Comparison of ENCODE assay signal across 9 mouse cellular contexts in the genomic region with DNA sequence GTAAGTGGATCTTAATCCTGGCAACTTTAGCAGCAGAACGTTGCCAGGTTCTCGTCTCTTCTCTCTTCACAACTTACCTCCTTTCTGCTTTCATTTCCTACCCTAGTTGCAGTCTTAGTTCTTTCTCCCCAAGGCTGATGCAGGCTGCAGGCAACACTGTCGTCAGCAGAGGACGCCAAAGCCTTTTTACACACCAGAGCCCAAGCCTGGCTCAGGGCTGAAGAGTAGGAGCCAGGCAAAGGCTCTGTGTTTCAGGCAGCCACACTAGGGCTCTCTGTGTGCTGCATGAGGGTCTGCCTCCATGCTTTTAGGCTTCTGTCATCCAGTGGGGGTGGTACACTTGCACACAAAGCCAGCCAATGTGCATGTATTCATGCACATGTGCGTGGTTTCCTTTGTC. TPM values are rescaled to one million over a fixed set of nuclear protein-coding genes. Genes with fewer than 3 reads are reported as not detected.
A peak's percentile ranks its signal among the peaks of the same experiment; 100 is the strongest.
DNase-seq lines count a peak whose midpoint lies in the region; ATAC-seq and TF ChIP-seq lines count a peak whose summit lies in the region.
"Had no signal": no experiment of that assay in that cellular context is flagged by ENCODE, and none has a peak within 500 bp of the region (broad histone marks: within the 10 kb centered on the region; RNA-seq: fewer than 3 reads in every experiment).

No protein-coding gene starts in this region.

- no peak overlapping the region for H3K4me2 ChIP-seq in hindbrain, embryonic 15.5 days

- H3K4me3 ChIP-seq in ES-E14 (ENCODE audit: insufficient read depth in 1 of 2, low read depth in 1 of 2, low read length in 2 of 2, poor library complexity in 1 of 2, severe bottlenecking in 1 of 2) = no peak overlapping the region
- H3K4me3 ChIP-seq in hindbrain, embryonic 15.5 days = no peak overlapping the region

- intact Hi-C loops in heart, postnatal 10 days (cut with DNase I) = loop anchor here (1.0 to 10.0 kb wide), 3 partner anchors 41 to 205 kb away; a partner anchor contains a TSS

- H3K9me3 ChIP-seq in ES-E14 (ENCODE audit: control insufficient read depth, insufficient read depth, low read depth, low read length) = peaks cover 2% of the 10 kb centered on the region; the same call in 1 of the 2 replicates
- no peaks in the 10 kb centered on the region for H3K9me3 ChIP-seq in hindbrain, embryonic 15.5 days

- peak; percentile 59 to 70 for DNase-seq in heart, postnatal 10 days
- no peak for DNase-seq in heart, adult 9 months (ENCODE audit: low spot score in 2 of 2)
- peak; percentile 17 for DNase-seq in ES-E14 (ENCODE audit: low read depth, low spot score)
- peak; percentile 68 to 70 for DNase-seq in cerebellum, postnatal 36 days
- DNase-seq in splenic B cell, adult 2 months (ENCODE audit: low read depth, low spot score) = peak; percentile 16
- no peak for DNase-seq in spleen, postnatal 10 days (ENCODE audit: low spot score in 2 of 2)

- no peak overlapping the region for H3K27ac ChIP-seq in ES-E14 (ENCODE audit: insufficient read depth, low read depth, low read length, poor library complexity, severe bottlenecking)
- H3K27ac ChIP-seq in hindbrain, embryonic 15.5 days (replicated peaks) = no peak overlapping the region

- no peaks in the 10 kb centered on the region for H3K27me3 ChIP-seq in hindbrain, embryonic 15.5 days
- H3K27me3 ChIP-seq in splenic B cell, adult 2 months (ENCODE audit: control insufficient read depth, insufficient read depth, low read length, poor library complexity, severe bottlenecking) = no peaks in the 10 kb centered on the region; the same call in 1 of the 2 replicates

- no peaks in the 10 kb centered on the region for H3K4me1 ChIP-seq in ES-E14 (ENCODE audit: control insufficient read depth in 2 of 2, insufficient read depth in 2 of 2, low read length in 2 of 2, poor library complexity in 1 of 2)
- peaks cover 11% of the 10 kb centered on the region for H3K4me1 ChIP-seq in hindbrain, embryonic 15.5 days (replicated peaks)

- 27% methylated on average over 5 of the region's 5 CpGs for WGBS in hindbrain, embryonic 15.5 days

- in situ Hi-C loops in ES-E14 (cut with MboI; ENCODE audit: low sequenced_read_pairs in 2 of 2, unreplicated experiment in 2 of 2) = no loop called here

- H3K36me3 ChIP-seq in ES-E14 (ENCODE audit: control insufficient read depth, insufficient read depth, low read length, poor library complexity, severe bottlenecking) = no peaks in the 10 kb centered on the region
- H3K36me3 ChIP-seq in hindbrain, embryonic 15.5 days = no peaks in the 10 kb centered on the region
- no peaks in the 10 kb centered on the region for H3K36me3 ChIP-seq in splenic B cell, adult 2 months (ENCODE audit: control insufficient read depth, insufficient read depth, low read length, poor library complexity, severe bottlenecking)

- H3K9ac ChIP-seq in ES-E14 (ENCODE audit: insufficient read depth, low read depth, low read length, poor library complexity, severe bottlenecking) = no peak overlapping the region
- H3K9ac ChIP-seq in hindbrain, embryonic 15.5 days = no peak overlapping the region

- peak; percentile 91 for ATAC-seq in hindbrain, embryonic 15.5 days (ENCODE audit: low FRiP score, low read depth)
- ATAC-seq in megakaryocyte progenitor cell, adult 5-6 weeks (replicated peaks; ENCODE audit: poor library complexity) = peak; percentile 46; the same call in 1 of the 2 replicates

TF ChIP-seq in ES-E14, 5 proteins besides CTCF, POLR2A, EP300 and RAD21:
- TF ChIP-seq ZC3H11A (IDR thresholded peaks at IDR 0.05; ENCODE audit: borderline replicate concordance, low read depth, low read length) (peak; percentile 73), ZNF384 (IDR thresholded peaks at IDR 0.05; ENCODE audit: low read depth, low read length) (no peak), HCFC1 (IDR thresholded peaks at IDR 0.05; ENCODE audit: borderline replicate concordance, insufficient read depth, low read length) (no peak), CHD2 (IDR thresholded peaks at IDR 0.05; ENCODE audit: low read depth, low read length) (no peak), MAFK (IDR thresholded peaks at IDR 0.05; ENCODE audit: insufficient read depth, low read depth, low read length) (no peak)

RNA-seq across cellular contexts. Expression of a gene that starts 17.3 kb away (rescaled TPM):
- 10 to 100 TPM; 83.7 to 86.7 TPM for total RNA-seq in heart, postnatal 10 days (2021)
- 6.2 and 8.4 TPM in 2 replicates for total RNA-seq in ES-E14 (2012; rRNA removed)
- 10.3 and 10.7 TPM in 2 replicates for polyA plus RNA-seq in hindbrain, embryonic 15.5 days (2015; fragmentation: Nextera tagmentation; extraction: Ambion mirVana)
- not detected in 2 replicates for total RNA-seq in megakaryocyte progenitor cell, adult 5-6 weeks (2015)
- total RNA-seq in megakaryocyte progenitor cell, adult 5-6 weeks (2017) = not detected in 2 replicates

RNA-seq across cellular contexts. Expression of a gene that starts 40.0 kb away (rescaled TPM):
- total RNA-seq in heart, postnatal 10 days (2021) = not detected
- not detected in 2 replicates for total RNA-seq in ES-E14 (2012; rRNA removed)
- not detected in 2 replicates for polyA plus RNA-seq in hindbrain, embryonic 15.5 days (2015; fragmentation: Nextera tagmentation; extraction: Ambion mirVana)
- not detected in 2 replicates for total RNA-seq in megakaryocyte progenitor cell, adult 5-6 weeks (2015)
- total RNA-seq in megakaryocyte progenitor cell, adult 5-6 weeks (2017) = not detected in 2 replicates
- total RNA-seq: heart, postnatal 14 days had no signal

Comparison
In these comparisons a context has a peak if more than half of its experiments do, and no peak if none do; other contexts are left out.
1. DNase-seq: peak in heart, postnatal 10 days (2 of 2), ES-E14 (single experiment), cerebellum, postnatal 36 days (2 of 2) and splenic B cell, adult 2 months (single experiment); none in heart, adult 9 months (0 of 2) and spleen, postnatal 10 days (0 of 2).